Mouse (Mus musculus): ENCODE results near the gene Tanc1.

The Tanc1 gene

DNA sequence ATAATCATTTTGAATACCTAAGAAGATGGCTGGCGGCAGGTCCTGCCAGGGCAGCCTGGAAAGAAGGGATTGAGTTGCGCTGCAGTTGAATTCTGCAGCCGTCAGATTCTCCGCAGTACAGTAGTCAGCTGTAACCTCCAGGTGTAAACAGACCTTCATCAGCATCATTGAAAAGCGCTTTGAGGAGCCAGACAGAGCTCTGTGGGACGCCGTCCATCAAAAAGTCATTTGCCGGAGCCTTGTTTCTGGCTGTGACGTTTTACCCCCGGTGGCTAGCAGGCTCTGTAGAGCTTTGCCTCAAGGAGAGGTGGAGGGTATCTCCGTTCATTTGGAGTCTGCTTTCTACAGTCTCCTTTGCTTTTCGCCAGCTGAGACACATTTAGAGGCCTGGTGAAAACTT is 36.6 kb downstream of the Tanc1 start:
- DNase-seq (ENCODE audit: low spot score in 2 of 2), result no peak

DNA sequence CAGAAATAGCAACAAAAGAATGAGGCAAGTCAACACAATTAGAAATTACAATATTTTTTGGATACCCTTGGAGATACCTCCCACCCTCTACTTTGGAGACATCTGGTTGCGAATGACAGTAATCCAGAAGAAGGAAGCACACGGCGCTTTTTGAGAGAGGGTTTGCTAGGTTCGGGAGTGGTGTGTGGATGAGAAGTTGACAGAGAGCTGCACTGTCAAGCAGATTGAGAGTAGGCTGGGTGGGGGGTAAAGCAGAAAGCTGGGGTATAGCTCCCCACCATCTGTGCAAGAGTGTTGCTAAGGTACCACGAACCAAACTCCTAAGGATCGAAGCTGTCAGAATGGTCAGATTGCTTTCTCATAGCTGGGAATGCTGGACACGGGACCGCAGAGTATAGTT is 40.0 kb downstream of the Tanc1 start:
- DNase-seq (ENCODE audit: low spot score in 2 of 2), result no peak

DNA sequence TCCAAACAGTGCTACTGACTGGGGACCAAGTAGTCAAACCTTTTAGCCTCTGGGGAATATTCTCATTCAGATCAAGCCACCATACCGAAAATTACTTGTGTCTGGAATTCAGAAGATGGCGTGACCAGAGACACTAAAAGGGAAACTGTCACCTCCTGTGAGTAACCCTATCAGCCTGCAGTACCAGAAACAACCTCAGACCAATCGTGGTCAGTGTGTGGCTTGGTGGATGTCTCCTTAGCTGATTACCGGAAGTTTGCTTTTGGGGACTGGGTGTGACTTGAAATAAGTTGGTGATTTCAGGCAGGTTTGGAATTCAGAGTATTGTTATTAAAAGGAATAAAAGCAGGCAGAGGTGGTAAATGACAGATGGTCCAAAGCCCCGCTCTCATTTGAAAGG is 40.9 kb downstream of the Tanc1 start:
- no peak for DNase-seq (ENCODE audit: low spot score in 2 of 2)

DNA sequence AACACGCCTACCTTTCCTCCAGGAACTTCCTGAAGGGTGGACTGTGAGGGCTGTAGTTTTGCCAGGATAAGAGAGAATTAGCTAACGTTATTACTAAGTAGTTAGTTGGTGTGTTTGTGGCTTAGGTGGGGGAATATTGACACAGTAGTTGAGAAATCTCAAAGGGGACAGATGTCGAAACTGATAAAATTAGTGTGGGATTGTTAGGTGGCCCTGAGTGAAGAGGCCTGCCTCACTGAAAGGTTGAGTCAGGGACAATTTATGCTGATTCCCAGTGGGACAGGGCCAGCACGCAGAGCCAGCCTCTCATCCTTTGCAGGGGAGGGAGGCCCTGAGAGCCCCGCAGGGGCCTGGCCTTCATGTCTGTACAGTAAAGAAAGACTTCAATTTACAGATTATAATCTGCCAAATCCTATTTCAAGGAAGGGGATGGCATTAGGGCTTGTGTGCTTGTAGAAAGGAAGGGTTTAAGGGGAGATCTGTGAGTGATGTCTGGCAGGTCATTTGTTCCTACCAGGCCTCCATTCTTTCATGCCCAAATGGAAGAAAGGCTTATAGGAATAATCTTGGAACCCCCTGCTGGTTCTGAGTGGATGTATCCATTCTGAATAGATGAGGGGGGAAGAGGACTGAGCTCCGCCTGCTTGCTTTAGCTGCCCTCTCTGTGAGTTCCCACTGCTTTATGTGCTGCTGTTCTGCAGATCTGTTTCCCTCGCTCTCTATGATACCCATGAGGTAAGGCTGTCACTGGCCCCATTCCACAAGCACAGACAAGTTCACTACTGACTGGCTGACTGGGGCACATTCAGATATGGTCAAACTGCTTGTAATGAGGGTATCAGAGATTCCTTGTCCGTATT is 41.7 kb downstream of the Tanc1 start:
- no peak for DNase-seq (ENCODE audit: low spot score in 2 of 2)

DNA sequence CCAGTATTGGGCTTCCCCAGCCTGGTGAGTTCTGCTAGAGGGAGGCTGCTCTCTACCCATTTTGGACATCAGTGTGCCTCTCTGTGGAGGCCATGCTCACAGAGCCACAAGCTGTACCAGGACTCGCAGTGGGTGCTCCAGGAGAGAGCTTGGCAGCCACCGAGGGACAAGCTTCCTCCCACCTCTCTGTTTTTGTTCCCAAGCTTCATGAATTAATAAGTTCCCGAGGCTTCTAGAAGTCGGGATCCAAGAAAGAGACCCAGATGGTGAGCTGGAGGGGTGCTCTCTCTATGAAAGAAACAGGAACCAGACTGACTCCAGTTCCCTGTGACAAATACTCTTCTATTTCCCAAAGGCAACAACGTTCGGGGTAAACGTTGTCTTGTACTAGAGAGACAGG is 43.6 kb downstream of the Tanc1 start:
- DNase-seq (ENCODE audit: low spot score in 2 of 2), result no peak

DNA sequence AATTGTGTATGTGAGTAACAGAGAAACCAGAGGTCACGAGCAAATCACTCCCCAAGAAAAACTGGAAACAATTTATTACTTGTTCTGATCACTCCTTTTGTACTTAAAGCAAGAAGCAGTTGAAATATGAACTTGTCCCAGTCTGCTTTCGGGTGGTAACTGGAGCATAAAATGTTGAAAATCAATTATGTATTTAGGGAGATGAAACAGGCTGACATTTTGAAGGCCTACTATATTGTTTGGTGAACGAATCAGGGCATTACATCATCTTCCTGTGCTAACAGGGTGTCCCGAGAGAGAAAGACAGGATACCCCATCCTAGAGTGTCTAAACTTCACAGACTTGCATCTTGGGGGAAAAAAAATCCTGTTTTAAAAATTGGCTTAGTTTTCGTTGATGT is 44.8 kb downstream of the Tanc1 start:
- no peak for DNase-seq (ENCODE audit: low spot score in 2 of 2)

DNA sequence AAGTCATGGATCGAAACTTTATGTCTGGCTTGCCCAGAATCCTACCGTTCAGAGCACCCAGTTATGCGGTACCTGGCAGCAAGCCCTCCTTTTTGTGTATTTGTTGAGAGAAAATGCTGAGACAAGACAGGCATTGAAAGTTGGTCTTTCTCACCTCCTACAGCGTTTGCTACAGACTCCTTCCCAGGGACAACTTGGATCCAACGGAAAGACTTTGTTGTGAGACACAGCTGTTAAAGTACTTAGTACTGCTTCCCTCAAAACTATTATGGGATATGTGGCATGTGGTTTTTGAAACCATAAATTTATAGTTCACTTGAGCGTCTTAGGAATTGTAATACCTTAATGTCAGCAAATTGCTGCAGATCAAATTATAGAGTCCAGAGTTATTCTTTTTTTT is 47.8 kb downstream of the Tanc1 start:
- DNase-seq (ENCODE audit: low spot score in 2 of 2), result no peak

DNA sequence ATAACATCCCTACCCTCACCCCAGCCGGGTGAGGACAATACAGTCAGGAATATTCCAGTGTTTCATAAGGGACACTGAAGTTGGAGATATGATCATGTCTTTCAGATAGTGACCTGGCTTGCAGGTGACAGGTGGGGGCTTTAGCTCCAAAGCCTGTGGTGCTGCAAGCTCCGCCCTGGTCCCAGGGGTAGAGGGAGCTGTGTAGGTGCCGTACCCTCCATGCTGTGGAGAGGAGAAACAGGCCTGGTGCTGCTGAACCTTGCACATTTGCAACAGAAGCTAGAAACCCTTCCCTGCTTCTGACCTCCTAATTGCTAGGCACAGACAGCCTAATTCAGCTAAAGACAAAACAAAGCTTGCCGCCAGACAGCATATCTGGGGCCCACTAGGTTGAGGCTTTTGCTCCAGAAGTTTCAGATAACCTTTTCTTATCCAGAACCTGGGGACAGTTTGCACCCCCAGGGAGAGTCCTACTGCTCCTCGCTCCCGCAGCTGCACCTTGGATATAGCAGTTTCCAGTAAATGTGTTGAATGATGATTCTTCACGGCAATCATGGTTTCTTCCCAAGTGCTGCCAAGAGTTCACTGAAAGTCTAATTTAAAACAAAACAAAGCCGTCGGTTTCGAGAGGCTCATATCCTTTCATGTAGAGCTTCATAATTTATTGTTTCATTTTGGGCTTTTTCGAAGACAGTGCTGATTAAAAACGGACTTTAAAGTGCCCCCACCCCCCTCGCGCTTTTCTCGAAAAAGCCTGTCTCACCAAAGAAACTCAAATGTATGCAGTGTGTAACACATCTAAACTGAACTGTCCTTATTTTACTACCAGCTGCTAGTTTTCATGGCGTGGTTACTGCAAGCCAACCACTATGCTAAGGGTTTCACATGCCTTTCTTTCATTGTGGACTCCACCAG is 49.3 kb downstream of the Tanc1 start:
- no peak for DNase-seq (ENCODE audit: low spot score in 2 of 2)

DNA sequence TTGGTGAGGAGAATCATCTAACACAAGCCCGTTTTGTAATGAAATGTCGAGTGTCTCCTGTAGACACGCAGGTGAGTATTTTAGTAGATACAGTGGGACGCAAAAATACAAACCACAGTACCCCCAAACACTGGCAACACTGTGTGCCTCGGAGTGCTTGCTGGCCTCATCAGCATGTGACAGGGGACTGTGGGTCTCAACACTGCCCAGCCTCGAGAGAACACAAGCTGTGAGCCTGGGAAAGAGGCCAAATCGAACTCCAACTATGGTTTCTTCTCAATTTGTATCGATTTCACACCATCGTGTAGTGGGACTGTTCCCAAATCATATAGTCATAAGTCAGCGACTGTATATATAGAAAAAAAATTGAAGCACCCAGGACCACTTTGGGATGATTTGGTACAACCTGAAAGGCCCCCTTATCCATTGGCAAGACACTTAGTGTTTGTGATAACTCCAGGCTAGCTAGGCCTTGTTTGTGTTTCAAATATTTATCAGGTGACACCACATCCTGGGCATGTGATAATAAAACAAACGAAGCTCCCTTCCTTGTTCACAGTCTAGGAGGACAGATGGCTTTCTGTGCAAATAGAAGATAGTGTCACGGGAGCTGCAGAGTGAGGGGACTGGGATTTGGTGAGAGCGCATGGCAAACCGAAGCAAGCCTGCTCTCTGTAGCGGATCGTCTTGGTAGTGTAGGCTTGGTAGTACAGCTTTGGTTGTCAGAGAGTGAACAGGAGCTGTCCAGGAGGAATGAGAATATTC is 53.1 kb downstream of the Tanc1 start:
- DNase-seq (ENCODE audit: low spot score in 2 of 2), result no peak

DNA sequence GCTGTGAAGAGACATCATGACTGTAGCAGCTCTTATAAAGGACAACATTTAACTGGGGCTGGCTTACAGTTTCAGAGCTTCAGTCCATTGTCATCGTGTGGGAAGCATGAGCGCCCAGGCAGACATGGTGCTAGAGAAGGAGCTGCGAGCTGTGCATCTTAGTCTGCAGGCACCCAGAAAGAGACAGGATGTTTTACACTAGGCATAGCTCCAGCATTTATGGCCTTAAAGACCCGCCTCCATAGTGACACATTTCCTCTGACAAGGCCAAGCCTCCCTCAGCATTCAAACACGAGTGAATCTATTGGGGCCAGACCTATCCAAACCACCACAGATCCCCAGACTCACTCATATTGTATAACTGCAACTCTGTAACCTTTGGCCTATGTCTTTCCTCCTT is 54.7 kb downstream of the Tanc1 start:
- no peak for DNase-seq (ENCODE audit: low spot score in 2 of 2)

DNA sequence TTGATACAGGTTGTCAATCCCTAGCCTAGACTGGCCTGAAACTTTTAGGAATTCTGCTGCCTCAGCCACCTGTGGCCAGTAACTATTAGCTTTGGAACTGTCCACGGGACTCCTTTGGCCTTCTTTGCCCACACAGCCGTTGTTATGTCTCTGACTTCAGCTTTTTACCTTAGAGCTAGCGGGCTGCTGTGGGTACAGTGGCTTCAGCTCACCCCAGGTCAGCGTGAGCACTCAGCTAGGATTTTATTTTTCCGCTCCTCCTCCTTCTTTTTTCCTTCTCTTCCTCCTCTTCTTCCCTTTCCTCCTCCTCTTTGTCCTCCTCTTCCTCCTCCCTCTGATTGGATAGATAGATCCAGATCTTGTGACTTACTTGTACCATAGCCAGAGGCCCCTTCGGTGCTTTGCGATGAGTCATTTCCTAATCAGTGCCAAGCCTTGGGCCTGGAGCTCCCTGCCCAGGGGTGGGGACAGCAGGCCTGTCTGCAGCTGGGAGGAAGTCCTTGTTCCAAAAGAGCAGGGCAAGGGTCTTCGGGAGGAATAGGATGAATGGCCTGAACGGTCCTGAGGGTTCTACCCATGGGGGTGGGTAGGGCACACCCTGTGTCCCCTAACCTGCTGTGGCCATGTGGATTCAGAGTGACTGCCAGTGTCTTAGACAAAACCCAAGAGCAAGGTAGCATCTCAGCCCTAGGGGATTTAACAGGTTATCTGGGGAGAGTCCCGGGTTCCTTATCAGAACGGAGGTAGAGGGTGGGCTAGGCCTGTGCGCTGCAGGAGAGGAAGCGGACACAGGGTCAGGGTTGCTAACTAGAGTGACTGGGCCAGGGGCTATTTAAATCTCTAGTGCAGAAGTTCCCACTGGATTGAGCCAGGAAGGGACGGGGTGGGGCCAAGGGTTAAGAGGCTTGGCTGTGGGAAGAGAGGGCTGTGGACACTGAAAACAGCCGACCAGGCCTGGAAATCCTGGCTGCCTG is 58.5 kb downstream of the Tanc1 start:
- no peak for DNase-seq (ENCODE audit: low spot score in 2 of 2)

DNA sequence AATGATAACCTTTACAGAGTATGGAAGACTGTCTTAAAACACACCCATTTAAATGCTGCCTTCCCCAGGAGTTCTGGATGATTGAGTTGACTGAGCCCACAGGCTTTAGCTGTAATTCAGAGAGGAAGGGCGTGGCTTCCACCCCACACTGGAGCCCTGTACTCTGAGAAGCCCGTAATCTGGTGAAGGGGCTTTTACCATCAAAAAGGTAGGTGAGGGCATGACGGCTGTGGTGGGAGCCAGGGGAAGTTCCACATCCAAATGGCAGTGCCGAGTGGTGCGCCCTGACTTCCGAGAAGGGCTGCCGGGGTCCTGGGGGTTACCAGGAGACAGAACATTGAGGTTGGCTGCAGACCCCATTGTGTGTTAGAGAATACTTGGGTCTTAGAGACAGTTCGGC is 59.8 kb downstream of the Tanc1 start:
- no peak for DNase-seq (ENCODE audit: low spot score in 2 of 2)

DNA sequence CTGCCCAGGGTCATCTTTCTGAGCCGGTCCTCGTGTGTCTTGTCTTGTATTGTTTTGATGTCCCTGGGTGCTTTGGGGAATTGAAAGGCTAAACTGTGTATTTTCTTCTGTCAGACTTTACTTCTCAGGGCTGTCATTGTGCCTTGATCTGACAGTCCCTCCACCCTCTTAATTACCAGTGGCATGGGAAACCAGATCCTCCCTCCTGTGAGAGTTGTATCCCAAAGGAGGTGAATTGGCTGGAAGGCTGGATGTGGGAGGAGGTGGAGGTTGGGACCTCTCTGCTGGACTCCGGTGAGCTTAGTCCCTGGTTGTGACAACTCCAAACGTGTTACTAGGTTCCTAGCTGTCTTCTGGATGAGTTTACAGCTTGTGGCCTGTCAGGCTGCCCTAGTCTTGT is 60.2 kb downstream of the Tanc1 start:
- no peak for DNase-seq (ENCODE audit: low spot score in 2 of 2)

DNA sequence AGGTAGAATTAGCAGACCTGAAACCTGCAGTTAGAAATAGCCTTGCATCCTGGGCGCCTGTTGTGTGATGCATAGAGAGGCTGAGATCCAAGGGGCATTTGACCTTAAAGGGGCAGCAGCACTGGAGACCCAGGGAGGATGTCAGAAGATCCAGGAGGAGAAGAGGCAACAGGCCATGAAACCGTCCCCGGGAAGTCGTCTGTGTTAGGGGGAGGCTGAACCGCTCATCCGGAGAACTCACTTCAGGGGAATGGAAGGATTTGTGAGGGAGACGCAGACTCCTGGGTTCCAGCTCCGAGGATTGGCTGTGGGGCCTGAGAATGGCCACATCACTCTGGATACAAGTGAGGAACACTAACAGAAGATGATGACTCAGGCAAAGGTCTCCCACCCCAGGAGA is 60.8 kb downstream of the Tanc1 start:
- no peak for DNase-seq (ENCODE audit: low spot score in 2 of 2)

DNA sequence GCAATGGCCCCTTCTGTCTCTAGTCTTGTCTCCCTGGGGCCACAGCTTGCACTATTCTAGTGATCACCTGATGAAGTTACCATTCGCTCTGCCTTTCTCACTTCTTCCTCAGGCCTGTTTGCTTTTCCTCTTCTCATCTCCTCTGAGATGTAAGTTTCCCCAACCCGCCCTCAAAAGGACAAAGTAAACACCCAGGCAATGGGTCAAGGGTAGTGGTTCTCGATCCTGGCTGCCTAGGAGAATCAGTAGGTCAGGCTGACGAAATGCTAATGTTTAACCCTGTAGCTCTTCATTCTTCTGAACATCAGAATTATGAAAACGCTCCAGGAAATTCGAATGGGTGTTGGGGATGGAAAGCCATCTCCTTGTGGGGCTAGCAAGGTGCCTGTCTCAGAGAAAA is 61.5 kb downstream of the Tanc1 start:
- no peak for DNase-seq (ENCODE audit: low spot score in 2 of 2)

DNA sequence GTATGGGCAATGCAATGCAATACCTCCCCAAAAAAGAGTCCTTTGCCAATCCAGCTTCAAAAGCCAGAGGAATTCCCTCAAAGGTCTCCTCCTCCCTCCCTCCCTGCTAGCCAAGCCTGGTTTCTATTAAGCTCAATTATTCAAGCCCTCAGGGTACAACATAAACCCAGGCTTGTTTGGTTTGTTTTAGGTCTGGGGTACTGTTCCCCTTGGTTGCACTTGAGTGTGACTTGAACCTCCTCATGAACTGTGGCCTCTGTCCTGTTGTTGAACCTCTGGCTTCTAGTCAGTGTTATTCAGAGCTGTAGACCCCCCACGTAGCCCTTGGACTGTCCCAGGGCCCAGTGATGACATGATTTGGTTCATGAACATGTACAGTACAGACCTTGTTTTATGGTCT is 62.0 kb downstream of the Tanc1 start:
- no peak for DNase-seq (ENCODE audit: low spot score in 2 of 2)

DNA sequence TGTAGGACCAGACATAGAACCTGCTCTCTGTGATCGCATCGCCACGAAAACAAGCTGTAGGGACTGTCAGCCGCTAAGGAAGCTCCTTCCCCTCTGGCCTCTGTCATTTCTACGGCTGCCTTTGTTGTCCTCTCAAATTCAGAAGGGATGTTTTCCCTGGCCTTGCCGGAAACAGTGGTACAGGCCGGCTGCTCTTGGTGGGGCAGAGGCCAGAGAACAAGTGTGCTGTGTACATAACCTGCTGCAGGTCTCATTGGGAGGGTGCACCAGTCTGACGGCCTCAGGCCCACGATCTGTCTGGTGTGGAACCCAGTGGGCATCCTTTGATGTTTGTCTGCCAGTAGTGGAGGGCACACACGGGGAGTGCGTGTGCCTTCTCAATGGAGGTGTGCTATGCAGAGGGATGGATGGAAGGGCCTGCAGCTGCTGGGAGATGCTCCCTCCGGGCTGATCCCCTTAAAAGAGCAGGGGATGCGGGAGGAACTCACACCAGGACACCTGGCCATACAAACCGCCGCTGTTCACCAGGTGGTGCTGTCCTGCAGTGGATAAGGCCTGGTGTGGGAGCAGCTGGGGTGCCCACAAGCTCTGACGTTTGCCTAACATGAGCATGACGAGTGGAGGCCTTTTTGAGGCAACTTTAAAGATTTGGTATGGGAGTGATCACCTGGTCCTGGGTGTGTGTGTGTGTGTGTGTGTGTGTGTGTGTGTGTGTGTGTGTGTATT is 63.6 kb downstream of the Tanc1 start:
- DNase-seq (ENCODE audit: low spot score in 2 of 2), result no peak

DNA sequence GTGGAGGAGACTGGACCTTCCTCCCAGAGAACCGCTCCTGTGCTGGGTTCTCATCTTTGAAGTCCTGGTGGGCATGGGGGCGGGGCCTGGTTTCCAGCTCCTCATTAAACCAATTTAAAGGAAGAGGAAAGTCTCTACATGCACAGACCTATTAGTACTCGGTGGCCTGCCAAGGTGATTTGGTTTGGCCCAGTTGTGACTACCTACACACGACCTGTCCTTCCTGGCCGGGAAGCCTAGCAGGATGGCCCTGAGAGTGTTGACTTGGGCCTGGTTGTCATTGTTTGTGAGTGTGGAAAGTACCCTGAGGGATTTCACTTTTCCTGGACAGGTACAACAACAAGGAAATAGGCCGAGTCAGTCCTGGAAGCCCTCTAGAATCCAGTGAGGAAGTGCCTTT is 64.2 kb downstream of the Tanc1 start:
- no peak for DNase-seq (ENCODE audit: low spot score in 2 of 2)

DNA sequence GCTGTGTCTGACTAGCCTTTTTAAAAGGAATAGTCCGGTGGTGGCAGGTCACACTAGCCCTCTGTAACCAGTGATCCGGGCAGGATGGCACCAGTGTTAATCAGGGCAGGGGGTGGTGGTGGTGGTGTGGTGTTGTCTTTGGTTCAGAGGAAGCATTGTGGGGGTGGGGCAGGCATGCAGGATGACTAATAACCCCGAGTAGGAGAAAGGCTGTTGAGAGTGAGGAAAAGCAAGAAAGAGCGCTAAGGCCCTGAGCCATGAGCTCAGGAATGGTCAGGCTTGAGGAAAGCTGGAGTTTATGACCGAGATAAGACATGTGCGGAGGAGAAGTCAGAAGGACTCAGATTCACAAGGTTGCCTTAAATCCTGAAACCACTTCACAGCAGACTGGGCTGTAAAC is 64.6 kb downstream of the Tanc1 start:
- no peak for DNase-seq (ENCODE audit: low spot score in 2 of 2)

DNA sequence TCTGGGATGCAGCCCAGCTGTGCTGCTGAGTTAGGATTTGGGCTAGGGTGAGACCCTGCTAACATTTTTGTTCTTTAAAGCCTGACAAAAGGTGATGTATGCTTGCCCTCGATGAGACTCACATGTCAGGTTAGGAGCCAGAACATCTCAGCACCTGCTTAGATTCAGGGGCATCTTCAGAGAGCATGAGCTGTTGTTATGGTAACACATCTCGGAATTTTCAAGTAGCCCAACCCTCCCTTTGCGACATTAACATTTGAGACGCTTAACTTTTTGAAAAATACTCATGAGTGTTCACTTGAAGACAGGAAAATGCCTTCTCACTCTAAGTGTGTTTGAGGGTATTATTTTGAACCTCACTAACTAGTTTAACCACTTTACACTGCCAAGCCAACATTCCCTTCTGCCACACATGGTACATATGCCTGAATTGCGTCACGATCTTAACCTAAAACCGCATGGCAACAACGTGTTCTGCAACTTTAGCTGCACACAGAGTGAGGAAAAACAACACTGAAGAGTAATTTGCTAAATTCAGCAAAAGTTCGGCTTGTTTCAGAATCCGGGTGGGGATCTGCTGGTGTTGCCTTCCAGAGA is 67.7 kb downstream of the Tanc1 start:
- no peak for DNase-seq (ENCODE audit: low spot score in 2 of 2)

Measured in cerebellum, postnatal 4 days (tissue).